Mouse (Mus musculus): ENCODE data around the gene Setd1b. TPM values are rescaled to one million over a fixed set of nuclear protein-coding genes. Genes with fewer than 3 reads are reported as not detected.

Gene Setd1b
- polyA plus RNA-seq, 1 experiment from 2014 or later: 4.5 TPM

DNA sequence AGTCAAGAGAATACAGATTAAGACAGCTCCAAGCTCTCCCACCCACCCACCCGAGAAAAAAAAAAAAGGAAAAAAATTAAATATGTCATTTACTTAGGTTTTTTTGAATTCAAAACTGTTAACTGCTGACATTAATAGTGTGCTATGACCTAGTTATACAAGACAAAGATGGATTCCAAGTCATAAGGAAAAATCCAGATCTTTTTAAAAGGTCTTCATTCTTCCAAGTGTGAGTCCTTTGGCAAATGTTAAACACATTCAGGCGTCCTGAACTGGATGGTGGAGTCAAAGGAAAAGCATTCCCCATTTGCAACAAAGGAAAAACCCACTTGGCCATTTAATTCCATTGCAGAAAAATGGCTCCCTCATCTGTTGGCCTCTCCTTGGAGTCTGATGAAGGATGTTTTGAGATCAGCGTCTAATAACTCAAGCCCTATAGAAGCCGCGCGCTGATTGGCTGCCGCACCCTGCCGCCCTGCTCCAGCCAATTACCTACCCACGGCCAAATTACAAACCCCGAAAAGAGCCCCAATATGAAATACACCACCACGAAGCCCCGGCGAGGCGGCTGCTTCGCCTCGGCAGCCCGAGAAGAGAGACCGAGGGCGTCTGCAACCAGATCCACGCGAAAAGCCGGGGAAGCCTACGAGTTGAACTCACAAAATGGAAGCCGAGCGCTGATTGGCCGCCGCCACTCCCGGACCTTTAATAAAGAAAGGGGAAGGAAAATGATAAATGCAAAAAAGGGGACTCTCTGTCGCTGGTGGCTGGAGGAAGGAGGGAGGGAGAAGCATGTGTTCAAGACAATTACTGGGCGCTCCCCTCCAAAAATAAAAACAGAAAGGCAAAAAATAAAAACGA lies 1.1 kb upstream of the Setd1b start:
- peaks cover 9% of the 10 kb centered on the region for H3K4me1 ChIP-seq (replicated peaks; ENCODE audit: control insufficient read depth, insufficient read depth)
- H3K9me3 ChIP-seq (ENCODE audit: control insufficient read depth, low read length): no peaks in the 10 kb centered on the region
- DNase-seq (ENCODE audit: low spot score) (peak; percentile 90), ATAC-seq (ENCODE audit: low FRiP score, low TSS enrichment) (peak; percentile 36)
- H3K27ac ChIP-seq (replicated peaks): peak overlapping the region; percentile 100
- under 1% methylated on average over 31 of the region's 31 CpGs for WGBS
- peak overlapping the region; percentile 92 for H3K4me3 ChIP-seq (ENCODE audit: low read depth, low read length)
- H3K36me3 ChIP-seq (ENCODE audit: control insufficient read depth, insufficient read depth, low read length): no peaks in the 10 kb centered on the region
- peak overlapping the region; percentile 100 for H3K4me2 ChIP-seq (replicated peaks; ENCODE audit: low read depth)
- H3K27me3 ChIP-seq (ENCODE audit: control insufficient read depth, insufficient read depth, low read length): no peaks in the 10 kb centered on the region
- peak; percentile 85 for TF ChIP-seq EP300 (optimal IDR thresholded peaks at IDR 0.05)
- TF ChIP-seq CTCF (IDR thresholded peaks at IDR 0.05; ENCODE audit: low read depth): 0 out of 2 replicates have a peak, but pooled peaks have one; percentile 17
- H3K9ac ChIP-seq (ENCODE audit: low read length): peak overlapping the region; percentile 98

DNA sequence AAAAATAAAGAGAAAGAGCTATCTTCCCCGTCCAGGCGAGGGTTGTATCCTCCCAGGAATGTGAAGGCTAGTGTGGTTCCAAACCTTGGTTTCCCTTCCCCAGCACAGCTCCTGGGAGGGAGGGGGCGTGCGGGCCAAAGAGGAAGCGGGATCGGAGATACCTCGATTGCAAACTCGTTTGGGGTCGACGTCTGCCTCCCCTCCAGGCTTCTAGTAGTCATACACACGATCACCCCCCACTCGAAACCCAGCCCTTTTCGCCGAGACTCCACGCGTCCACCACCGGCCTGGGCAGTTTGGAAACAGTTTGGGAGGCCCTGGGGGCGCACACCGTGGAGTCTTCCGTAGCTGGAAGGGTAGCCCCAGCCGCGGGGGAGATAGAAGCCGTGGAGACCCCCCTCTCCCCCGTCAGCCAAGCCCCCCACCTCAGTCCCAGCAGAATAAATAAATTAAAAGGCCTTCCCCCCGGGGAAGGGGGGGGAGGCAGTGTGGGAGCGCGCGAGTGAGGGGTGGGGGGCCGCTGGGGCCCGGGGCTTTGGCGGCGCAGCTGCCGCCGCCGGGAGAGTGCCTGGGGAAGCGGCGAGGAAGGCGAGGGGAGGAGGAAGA lies 335 bp upstream of the Setd1b start:
- H3K4me2 ChIP-seq (replicated peaks; ENCODE audit: low read depth): peak overlapping the region; percentile 100
- H3K9ac ChIP-seq (ENCODE audit: low read length): peak overlapping the region; percentile 98
- H3K9me3 ChIP-seq (ENCODE audit: control insufficient read depth, low read length): no peaks in the 10 kb centered on the region
- no peak for TF ChIP-seq CTCF (IDR thresholded peaks at IDR 0.05; ENCODE audit: low read depth)
- TF ChIP-seq EP300 (optimal IDR thresholded peaks at IDR 0.05): no peak
- H3K36me3 ChIP-seq (ENCODE audit: control insufficient read depth, insufficient read depth, low read length): peaks cover 5% of the 10 kb centered on the region; the same call in 1 of the 2 replicates
- ATAC-seq (ENCODE audit: low FRiP score, low TSS enrichment): no peak
- peak; percentile 64 for DNase-seq (ENCODE audit: low spot score)
- 0% methylated on average over 34 of the region's 38 CpGs for WGBS
- H3K27me3 ChIP-seq (ENCODE audit: control insufficient read depth, insufficient read depth, low read length): no peaks in the 10 kb centered on the region
- H3K4me1 ChIP-seq (replicated peaks; ENCODE audit: control insufficient read depth, insufficient read depth): peaks cover 7% of the 10 kb centered on the region; the same call in 1 of the 2 replicates
- H3K27ac ChIP-seq (replicated peaks): peak overlapping the region; percentile 100
- H3K4me3 ChIP-seq (ENCODE audit: low read depth, low read length): peak overlapping the region; percentile 92

DNA sequence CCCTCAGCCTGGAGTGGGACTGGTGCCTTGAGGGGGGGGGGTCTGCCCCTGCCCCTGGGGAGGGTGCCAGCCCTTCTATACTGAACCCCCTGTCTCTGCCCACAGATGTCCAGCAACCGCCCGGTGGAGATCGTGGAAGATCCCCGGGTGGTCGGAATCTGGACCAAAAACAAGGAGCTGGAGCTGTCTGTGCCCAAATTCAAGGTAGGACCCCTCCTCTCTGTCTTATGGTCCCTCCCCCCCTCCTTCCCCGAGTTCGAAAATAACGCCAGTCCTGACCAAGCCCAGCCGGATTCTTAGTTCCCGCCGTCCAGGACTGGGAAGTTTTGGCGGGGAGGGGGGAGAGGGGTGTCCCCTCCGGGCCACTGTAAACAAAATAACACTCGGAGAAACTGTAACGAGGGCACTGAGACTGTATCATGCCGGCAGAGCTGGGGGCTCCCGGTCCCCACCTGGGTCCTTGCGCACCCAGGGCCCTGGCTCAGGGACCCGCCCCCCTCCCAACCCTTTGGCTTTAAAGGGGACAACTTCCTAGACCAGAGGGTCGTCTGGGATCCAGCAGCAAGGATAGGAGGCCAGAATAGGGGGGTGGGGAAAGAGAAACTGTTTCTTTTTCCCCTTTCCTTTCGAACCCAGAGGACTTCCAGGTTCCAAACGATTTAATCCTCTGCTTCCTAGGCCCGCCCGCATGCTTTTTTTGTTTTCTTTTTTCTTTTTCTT lies 1.4 kb downstream of the Setd1b start:
- DNase-seq (ENCODE audit: low spot score) (peak; percentile 38), ATAC-seq (ENCODE audit: low FRiP score, low TSS enrichment) (no peak)
- H3K4me1 ChIP-seq (replicated peaks; ENCODE audit: control insufficient read depth, insufficient read depth): peaks cover 5% of the 10 kb centered on the region; the same call in 1 of the 2 replicates
- H3K4me2 ChIP-seq (replicated peaks; ENCODE audit: low read depth): peak overlapping the region; percentile 100
- peak overlapping the region; percentile 100 for H3K27ac ChIP-seq (replicated peaks)
- H3K4me3 ChIP-seq (ENCODE audit: low read depth, low read length): peak overlapping the region; percentile 92
- peak overlapping the region; percentile 98 for H3K9ac ChIP-seq (ENCODE audit: low read length)
- H3K36me3 ChIP-seq (ENCODE audit: control insufficient read depth, insufficient read depth, low read length): peaks cover 12% of the 10 kb centered on the region
- no peaks in the 10 kb centered on the region for H3K27me3 ChIP-seq (ENCODE audit: control insufficient read depth, insufficient read depth, low read length)
- H3K9me3 ChIP-seq (ENCODE audit: control insufficient read depth, low read length): no peaks in the 10 kb centered on the region
- under 1% methylated on average over 24 of the region's 24 CpGs for whole genome bisulfite sequencing
- no peak for TF ChIP-seq CTCF (IDR thresholded peaks at IDR 0.05; ENCODE audit: low read depth)
- no peak for TF ChIP-seq EP300 (optimal IDR thresholded peaks at IDR 0.05)

DNA sequence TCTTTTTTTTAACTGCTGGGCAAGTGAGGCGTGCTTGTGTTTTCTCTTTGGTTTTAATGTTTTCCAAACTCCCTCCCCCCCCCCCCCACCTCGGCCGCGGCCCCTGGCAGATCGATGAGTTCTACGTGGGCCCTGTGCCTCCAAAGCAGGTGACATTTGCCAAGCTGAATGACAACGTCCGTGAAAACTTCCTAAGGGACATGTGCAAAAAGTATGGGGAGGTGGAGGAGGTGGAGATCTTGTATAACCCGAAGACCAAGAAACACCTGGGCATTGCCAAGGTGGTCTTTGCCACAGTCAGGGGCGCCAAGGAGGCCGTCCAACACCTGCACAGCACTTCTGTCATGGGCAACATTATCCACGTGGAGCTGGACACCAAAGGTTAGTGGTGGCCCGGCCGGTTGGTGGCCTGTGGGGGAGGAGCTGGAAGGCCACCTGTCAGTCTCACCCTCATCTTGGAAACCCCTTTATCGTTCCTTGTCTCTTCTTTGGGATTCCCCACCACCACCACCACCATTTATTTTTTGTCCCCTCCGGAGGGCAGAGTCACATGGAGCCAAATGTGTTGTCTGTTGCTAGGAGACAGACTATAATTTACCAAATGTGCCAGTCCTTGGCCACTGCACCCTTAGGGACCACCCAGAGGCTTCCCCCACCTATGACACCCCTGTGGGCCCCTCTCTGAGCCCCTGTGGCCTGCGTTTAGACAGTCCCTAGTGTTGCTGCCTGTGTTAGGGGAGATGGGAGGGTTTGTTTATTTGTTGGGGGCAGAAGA lies 2.2 kb downstream of the Setd1b start:
- TF ChIP-seq CTCF (IDR thresholded peaks at IDR 0.05; ENCODE audit: low read depth) (no peak), EP300 (optimal IDR thresholded peaks at IDR 0.05) (no peak)
- Histone ChIP-seq H3K27me3 (ENCODE audit: control insufficient read depth, insufficient read depth, low read length) (no peaks in the 10 kb centered on the region), H3K9me3 (ENCODE audit: control insufficient read depth, low read length) (no peaks in the 10 kb centered on the region), H3K4me1 (replicated peaks; ENCODE audit: control insufficient read depth, insufficient read depth) (peaks cover 5% of the 10 kb centered on the region; the same call in 1 of the 2 replicates), H3K9ac (ENCODE audit: low read length) (peak overlapping the region; percentile 98), H3K4me2 (replicated peaks; ENCODE audit: low read depth) (peak overlapping the region; percentile 100), H3K4me3 (ENCODE audit: low read depth, low read length) (peak overlapping the region; percentile 92), H3K27ac (replicated peaks) (peak overlapping the region; percentile 100), H3K36me3 (ENCODE audit: control insufficient read depth, insufficient read depth, low read length) (peaks cover 17% of the 10 kb centered on the region)
- 5% methylated on average over 17 of the region's 17 CpGs for WGBS
- DNase-seq (ENCODE audit: low spot score) (peak; percentile 44), ATAC-seq (ENCODE audit: low FRiP score, low TSS enrichment) (no peak)
